Mouse (Mus musculus): ENCODE data around the gene Olfr1281.
"Not testable (repeated sequence)": the region's sequence is repeated elsewhere in the genome, so short reads cannot be mapped to it uniquely, and the experiment has no call there.

Gene Olfr1281

DNA sequence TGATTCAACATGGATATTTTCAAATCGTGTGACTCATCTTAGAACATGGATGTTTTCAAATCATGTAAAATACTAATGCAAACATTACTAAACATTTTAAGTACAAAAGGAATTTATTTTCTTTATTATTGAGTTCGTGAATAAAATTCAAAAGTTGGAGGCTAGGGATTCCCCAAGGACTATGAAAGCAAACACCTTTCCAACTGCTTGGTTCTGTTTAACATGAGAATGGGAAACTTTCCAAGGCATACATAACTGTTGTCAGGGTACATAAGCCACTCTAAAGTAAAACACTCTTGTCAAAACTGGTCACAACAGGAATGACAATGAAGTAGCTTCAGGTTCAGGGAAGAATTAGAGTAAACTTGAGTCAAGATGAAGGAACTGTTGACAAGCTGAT lies at the start of gene Olfr1281:
Olfr1281 (plus strand) TSS at position 301 of the 400 bp plus-strand sequence.
- DNase-seq, result no peak

DNA sequence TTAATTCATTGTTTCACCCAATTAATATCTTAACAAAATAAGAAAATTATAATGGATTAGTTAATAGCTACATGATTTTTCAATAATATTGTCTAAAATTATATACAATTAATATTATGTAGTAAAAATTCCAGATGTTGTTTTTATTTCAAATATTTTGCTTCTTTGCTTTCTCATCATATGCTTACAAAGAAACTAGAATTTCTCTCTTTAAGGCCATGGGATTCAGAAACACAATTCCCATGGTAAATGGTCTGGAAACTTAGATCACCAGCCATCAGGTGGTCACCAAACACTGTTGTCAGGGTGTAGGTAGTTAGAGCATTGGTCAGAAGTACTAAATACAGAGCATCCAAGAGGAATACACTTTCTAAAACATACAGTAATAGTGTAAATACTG lies 36.5 kb upstream of the Olfr1281 start, which contains the start of gene Olfr1278:
Olfr1278 (plus strand) TSS at position 301 of the 400 bp plus-strand sequence.
- DNase-seq, result no peak

DNA sequence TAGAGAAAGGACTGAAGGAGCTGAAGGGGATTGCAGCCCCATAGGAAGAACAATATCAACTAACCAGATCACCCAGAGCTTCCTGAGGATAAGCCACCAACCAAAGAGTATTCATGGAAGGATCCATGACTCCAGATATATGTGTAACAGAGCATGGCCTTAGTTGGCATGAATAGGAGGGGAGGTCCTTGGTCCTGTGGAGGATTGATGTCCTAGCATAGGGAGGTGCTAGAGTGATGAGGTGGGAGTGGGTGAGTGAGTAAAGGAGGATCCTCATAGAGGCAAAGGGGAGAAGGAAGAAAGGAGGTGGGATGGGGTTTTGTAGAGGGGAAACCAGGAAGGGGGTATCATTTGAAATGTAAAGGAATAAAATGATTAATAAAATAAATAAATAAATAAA lies 27.8 kb upstream of the Olfr1281 start:
- DNase-seq, result no peak

DNA sequence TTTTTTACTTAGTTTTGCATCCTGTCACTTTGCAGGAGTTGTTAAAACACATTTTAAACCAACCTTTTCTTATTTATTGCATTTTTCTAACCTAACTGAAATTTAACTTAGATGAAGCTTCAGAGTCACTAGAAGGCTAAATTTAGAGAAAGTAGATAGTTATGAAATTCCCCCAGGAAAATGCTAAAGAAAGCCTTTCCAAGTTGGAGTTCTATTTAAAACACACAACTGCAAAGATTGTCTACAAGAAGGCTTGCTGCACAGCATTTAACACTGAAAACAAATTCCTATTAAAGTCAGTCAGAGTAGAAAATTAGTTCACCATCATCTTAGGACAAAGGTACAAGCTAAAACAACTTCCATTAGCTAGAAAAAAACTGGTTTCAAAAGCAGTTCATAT lies 25.9 kb upstream of the Olfr1281 start, which contains the start of gene Olfr1279:
Olfr1279 (plus strand) TSS at position 262 of the 400 bp plus-strand sequence.
- no peak for DNase-seq

DNA sequence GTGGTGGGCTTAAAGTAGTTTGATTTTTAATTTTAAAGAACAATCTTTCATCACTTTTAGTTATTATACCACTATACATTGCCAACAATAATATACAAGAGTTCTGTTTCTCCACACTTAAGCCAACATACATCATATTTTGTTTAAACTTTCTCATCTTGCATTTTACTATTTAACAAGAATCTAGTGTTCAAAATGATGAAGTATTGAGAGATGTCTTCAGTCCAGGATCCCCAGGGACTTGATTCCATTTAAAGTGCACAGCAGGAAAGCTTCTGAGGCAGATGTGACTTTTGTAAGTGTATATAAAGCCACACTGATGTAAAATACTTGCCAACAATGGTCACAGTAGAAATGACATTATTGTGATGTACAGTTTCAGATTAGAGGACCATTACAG lies 12.6 kb upstream of the Olfr1281 start, which contains the start of gene Olfr1280:
Olfr1280 (plus strand) TSS at position 301 of the 400 bp plus-strand sequence.
- no peak for DNase-seq

DNA sequence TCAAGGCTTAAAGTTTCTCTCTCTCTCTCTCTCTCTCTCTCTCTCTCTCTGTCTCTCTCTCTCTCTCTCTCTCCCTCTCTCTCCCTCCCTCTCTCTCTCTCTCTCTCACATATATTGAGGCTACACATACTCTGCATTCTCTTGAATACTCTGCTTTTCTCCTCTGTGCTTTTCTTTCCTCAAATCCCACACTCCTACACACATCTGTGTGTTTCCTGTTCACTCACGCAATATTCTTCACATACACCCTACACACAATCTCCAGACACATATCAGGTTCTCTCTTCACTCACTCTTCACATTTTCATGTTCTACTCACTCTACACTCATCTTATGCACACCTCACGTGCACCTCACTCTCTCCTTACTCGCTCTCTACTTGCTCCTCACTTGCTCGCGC lies 7.4 kb downstream of the Olfr1281 start:
- not testable (repeated sequence) for DNase-seq

DNA sequence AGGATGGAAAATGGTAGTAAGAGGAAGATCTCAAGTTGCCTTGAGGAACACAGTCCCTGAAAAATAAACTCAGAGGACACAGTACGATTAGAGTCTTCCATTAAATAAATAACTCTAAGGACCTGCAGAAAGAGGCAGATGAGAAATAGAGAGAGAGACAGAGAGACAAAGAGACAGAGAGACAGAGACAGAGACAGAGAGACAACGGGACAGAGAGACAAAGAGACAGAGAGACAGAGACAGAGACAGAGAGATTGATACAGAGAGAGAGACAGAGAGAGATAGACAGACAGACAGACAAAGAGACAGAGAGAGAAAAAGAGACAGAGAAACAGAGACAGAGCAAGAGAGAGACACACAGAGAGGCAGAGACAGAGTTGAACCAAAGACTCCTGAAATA lies 9.7 kb downstream of the Olfr1281 start, which contains the start of gene Olfr1282:
Olfr1282 (minus strand) TSS at position 101 of the 400 bp plus-strand sequence.
- no peak for DNase-seq

DNA sequence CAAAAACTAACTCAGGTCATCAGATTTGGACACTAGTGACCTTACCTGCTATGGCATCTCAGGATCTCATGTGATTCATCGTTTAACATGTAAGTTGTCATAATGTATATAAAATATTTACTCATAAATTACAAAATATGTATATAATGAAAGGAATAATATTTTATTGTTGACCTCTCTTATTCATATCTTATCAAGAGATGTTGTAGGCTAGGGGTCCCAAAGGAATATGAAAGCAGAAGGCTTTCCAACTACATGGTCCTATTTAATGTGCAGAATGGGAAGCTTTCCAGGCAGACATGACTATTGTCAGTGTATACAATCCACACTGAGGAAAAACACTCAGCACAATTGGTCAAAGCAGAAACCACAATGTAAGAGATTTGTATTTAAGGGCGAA lies 40.2 kb downstream of the Olfr1281 start, which contains the start of gene Olfr1283:
Olfr1283 (plus strand) TSS at position 301 of the 400 bp plus-strand sequence.
- no peak for DNase-seq

DNA sequence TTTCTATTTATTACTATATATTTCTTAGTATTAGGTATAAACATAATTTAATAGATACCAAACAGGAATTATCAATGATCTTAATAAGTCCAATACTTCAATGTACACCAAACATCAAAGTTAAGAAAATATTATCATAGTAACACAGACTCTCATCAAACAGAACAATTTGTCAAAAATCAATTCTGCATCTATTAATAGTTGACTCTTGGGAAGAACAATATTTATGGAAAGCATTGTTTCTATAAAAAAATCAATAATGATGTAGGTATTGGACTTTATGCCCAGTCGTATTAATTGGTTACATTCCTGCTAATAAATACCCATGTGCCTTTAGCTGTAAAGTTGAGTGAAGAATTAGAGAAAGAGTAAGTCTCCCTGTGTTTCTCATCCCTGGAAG lies 48.9 kb downstream of the Olfr1281 start, which contains the start of gene Olfr1284:
Olfr1284 (plus strand) TSS at position 301 of the 400 bp plus-strand sequence.
- no peak for DNase-seq
